In the genomic region with DNA sequence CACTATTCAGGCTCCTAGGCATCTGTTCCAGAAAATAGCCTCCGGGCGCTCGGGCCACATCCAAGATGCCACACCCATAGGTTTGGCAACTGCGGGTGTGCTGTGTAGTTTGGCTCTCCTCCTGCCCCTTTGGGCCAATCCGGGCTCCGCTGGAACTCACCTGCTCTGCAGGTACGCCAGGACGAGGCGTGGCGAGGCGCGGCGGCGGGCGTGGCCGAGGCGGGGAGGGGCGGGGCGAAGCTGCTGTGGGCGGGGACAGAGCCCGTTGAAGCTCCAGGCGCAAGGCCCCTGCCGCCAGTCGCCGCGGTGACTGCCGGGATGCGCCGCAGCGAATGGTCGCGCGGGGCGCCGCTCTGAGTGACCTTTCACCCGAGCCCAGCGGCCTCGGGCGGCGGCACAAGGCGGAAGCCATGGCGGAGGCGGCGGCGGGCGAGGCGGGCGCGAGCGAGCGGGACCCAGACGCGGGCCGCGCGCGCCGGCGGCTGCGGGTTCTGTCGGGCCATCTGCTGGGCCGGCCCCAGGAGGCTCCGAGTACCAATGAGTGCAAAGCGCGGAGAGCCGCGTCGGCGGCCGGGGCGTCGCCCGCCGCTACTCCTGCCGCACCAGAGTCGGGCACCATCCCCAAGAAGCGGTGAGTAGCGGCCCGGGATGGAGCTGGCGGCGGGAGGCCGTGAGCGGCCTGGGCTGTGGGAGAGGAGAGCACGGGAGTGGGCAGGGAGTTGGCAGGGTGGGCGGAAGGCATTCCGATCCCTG, we compare ENCODE assay signal across 8 mouse cellular contexts. TPM values are rescaled to one million over a fixed set of nuclear protein-coding genes. Genes with fewer than 3 reads are reported as not detected.
DNase-seq lines count a peak whose midpoint lies in the region; ATAC-seq and TF ChIP-seq lines count a peak whose summit lies in the region.

Gene Agps, plus strand, starts transcription at position 297 of the 753 bp plus-strand sequence.

- H3K27me3 ChIP-seq in embryonic facial prominence, embryonic 13.5 days: no peaks in the 10 kb centered on the region
- H3K27me3 ChIP-seq in limb, embryonic 14.5 days (ENCODE audit: control insufficient read depth, insufficient read depth, low read length): no peaks in the 10 kb centered on the region
- H3K27me3 ChIP-seq in midbrain, postnatal 0 days (ENCODE audit: insufficient read depth, low read length): no peaks in the 10 kb centered on the region

- peak; percentile 90 for ATAC-seq in embryonic facial prominence, embryonic 13.5 days (ENCODE audit: insufficient number of reproducible peaks, insufficient read depth, low FRiP score, low TSS enrichment, low read depth)
- peak; percentile 92 for ATAC-seq in limb, embryonic 14.5 days (ENCODE audit: low FRiP score, low read depth)
- peak; percentile 90 for ATAC-seq in midbrain, postnatal 0 days (ENCODE audit: low FRiP score)

- peak; percentile 91 for DNase-seq in 3134 (ENCODE audit: extremely low read depth, insufficient read length, low spot score)
- peak; percentile 93 to 94 for DNase-seq in adrenal gland, postnatal 36 days
- peak; percentile 83 for DNase-seq in heart, adult 8-10 months (ENCODE audit: low spot score)
- DNase-seq in kidney, adult 9 months: peak; percentile 91
- DNase-seq in limb, embryonic 14.5 days (ENCODE audit: low spot score): peak; percentile 82
- DNase-seq in midbrain, postnatal 0 days (ENCODE audit: low spot score): peak; percentile 87
- peak; percentile 79 to 83 for DNase-seq in spleen, postnatal 14 days (ENCODE audit: low spot score in 2 of 2)

- H3K4me1 ChIP-seq in embryonic facial prominence, embryonic 13.5 days: peaks cover 29% of the 10 kb centered on the region
- H3K4me1 ChIP-seq in limb, embryonic 14.5 days (ENCODE audit: control insufficient read depth, insufficient read depth, low read length): peaks cover 18% of the 10 kb centered on the region
- H3K4me1 ChIP-seq in midbrain, postnatal 0 days (ENCODE audit: insufficient read depth, low read length): peaks cover 6% of the 10 kb centered on the region

- no peaks in the 10 kb centered on the region for H3K9me3 ChIP-seq in embryonic facial prominence, embryonic 13.5 days
- H3K9me3 ChIP-seq in limb, embryonic 14.5 days (ENCODE audit: control insufficient read depth, low read length): no peaks in the 10 kb centered on the region
- no peaks in the 10 kb centered on the region for H3K9me3 ChIP-seq in midbrain, postnatal 0 days (ENCODE audit: low read length)

- WGBS in embryonic facial prominence, embryonic 13.5 days: under 1% methylated on average over 86 of the region's 86 CpGs
- 1% methylated on average over 50 of the region's 86 CpGs for WGBS in limb, embryonic 14.5 days
- WGBS in midbrain, postnatal 0 days: under 1% methylated on average over 61 of the region's 86 CpGs

- peak within 1 kb of the TSS; percentile 70 for H3K27ac ChIP-seq in embryonic facial prominence, embryonic 13.5 days
- H3K27ac ChIP-seq in limb, embryonic 14.5 days (replicated peaks; ENCODE audit: low read depth, low read length): peak within 1 kb of the TSS; percentile 71
- peak within 1 kb of the TSS; percentile 68 for H3K27ac ChIP-seq in midbrain, postnatal 0 days (ENCODE audit: low read depth, low read length)

- H3K9ac ChIP-seq in embryonic facial prominence, embryonic 13.5 days: peak within 1 kb of the TSS; percentile 83
- H3K9ac ChIP-seq in limb, embryonic 14.5 days (ENCODE audit: low read depth, low read length, severe bottlenecking): peak within 1 kb of the TSS; percentile 87
- H3K9ac ChIP-seq in midbrain, postnatal 0 days (replicated peaks; ENCODE audit: low read length, poor library complexity, severe bottlenecking): peak within 1 kb of the TSS; percentile 91

- peak within 1 kb of the TSS; percentile 68 for H3K4me2 ChIP-seq in embryonic facial prominence, embryonic 13.5 days
- peak within 1 kb of the TSS; percentile 82 for H3K4me2 ChIP-seq in limb, embryonic 14.5 days (replicated peaks; ENCODE audit: low read depth, low read length, severe bottlenecking)
- peak within 1 kb of the TSS; percentile 60 for H3K4me2 ChIP-seq in midbrain, postnatal 0 days (ENCODE audit: low read depth, low read length, poor library complexity, severe bottlenecking)

- peak within 1 kb of the TSS; percentile 68 for H3K4me3 ChIP-seq in embryonic facial prominence, embryonic 13.5 days
- H3K4me3 ChIP-seq in limb, embryonic 14.5 days (replicated peaks; ENCODE audit: low read length): peak within 1 kb of the TSS; percentile 87
- H3K4me3 ChIP-seq in midbrain, postnatal 0 days (ENCODE audit: low read depth, low read length): peak within 1 kb of the TSS; percentile 88

- TF ChIP-seq CTCF in midbrain, postnatal 0 days (IDR thresholded peaks at IDR 0.05): no peak

- TF ChIP-seq POLR2A in limb, embryonic 14.5 days (IDR thresholded peaks at IDR 0.05; ENCODE audit: borderline replicate concordance, extremely low read depth, insufficient read depth, insufficient read length): peak; percentile 67; the same call in 1 of the 2 replicates

- no peaks in the 10 kb centered on the region for H3K36me3 ChIP-seq in embryonic facial prominence, embryonic 13.5 days
- no peaks in the 10 kb centered on the region for H3K36me3 ChIP-seq in limb, embryonic 14.5 days (ENCODE audit: control insufficient read depth, insufficient read depth, low read length)
- no peaks in the 10 kb centered on the region for H3K36me3 ChIP-seq in midbrain, postnatal 0 days (ENCODE audit: insufficient read depth, low read length)

RNA-seq across cellular contexts. Expression of gene Agps, which starts in this region (rescaled TPM):
- total RNA-seq in adrenal gland, postnatal 36 days (2021): 10 to 100 TPM; 41.1 to 44.8 TPM
- 30.0 and 36.3 TPM in 2 replicates for polyA plus RNA-seq in embryonic facial prominence, embryonic 13.5 days (2015; fragmentation: Nextera tagmentation; extraction: Ambion mirVana)
- 10 to 100 TPM; 26.4 to 32.0 (median 27.2) TPM for total RNA-seq in heart, adult 8-10 months (2022)
- polyA plus RNA-seq in limb, embryonic 14.5 days (2012; rRNA removed): 17.0 and 18.0 TPM in 2 replicates
- polyA plus RNA-seq in limb, embryonic 14.5 days (2014; fragmentation: Nextera tagmentation; extraction: Ambion mirVana): 27.5 and 34.1 TPM in 2 replicates
- 37.9 and 53.5 TPM in 2 replicates for total RNA-seq in midbrain, postnatal 0 days (2014; rRNA removed)
- polyA plus RNA-seq in midbrain, postnatal 0 days (2015; fragmentation: Nextera tagmentation; extraction: Ambion mirVana): 13.1 and 17.1 TPM in 2 replicates

Comparison
In these comparisons a context has a peak if more than half of its experiments do, and no peak if none do; other contexts are left out.
1. Peak in every context shown above with its lines: DNase-seq, ATAC-seq, H3K4me3 ChIP-seq and H3K27ac ChIP-seq.